Mouse (Mus musculus) forebrain, embryonic 13.5 days (tissue): ENCODE measurements around the gene Tex38. TPM values are rescaled to one million over a fixed set of nuclear protein-coding genes. Genes with fewer than 3 reads are reported as not detected.

Source experiments
- ATAC-seq: fragments of 200-750 bp; cut with Nextera tagmentation; 2 replicates; pipeline ENCODE4 v1.8.0; 2017
- H3K27ac ChIP-seq: fragments of 300-500 bp; sonication (generic); 2 replicates; pipeline ENCODE4 v1.5.1; 2015; ENCODE audit warnings: inconsistent platforms, mild to moderate bottlenecking, moderate library complexity
- H3K27me3 ChIP-seq: fragments of 300-500 bp; sonication (generic); 2 replicates; pipeline ENCODE4 v1.6.1; 2015; ENCODE audit warnings: mild to moderate bottlenecking, inconsistent platforms
- H3K36me3 ChIP-seq: fragments of 300-500 bp; sonication (generic); 2 replicates; pipeline ENCODE4 v1.6.1; 2015; ENCODE audit warnings: mild to moderate bottlenecking, inconsistent platforms; ENCODE audit not compliant: poor library complexity, severe bottlenecking
- H3K4me1 ChIP-seq: fragments of 300-500 bp; sonication (generic); 2 replicates; pipeline ENCODE4 v1.6.1; 2015; ENCODE audit warnings: inconsistent platforms
- H3K4me2 ChIP-seq: fragments of 300-500 bp; sonication (generic); 2 replicates; pipeline ENCODE4 v1.6.1; 2015; ENCODE audit warnings: inconsistent platforms, mild to moderate bottlenecking, moderate library complexity
- H3K4me3 ChIP-seq: fragments of 300-500 bp; sonication (generic); 2 replicates; pipeline ENCODE4 v1.5.1; 2015; ENCODE audit warnings: mild to moderate bottlenecking, inconsistent platforms
- H3K9ac ChIP-seq: fragments of 300-500 bp; sonication (generic); 2 replicates; pipeline ENCODE4 v1.6.1; 2015; ENCODE audit warnings: mild to moderate bottlenecking, inconsistent platforms
- H3K9me3 ChIP-seq: fragments of 300-500 bp; sonication (generic); replicated peaks from 2 replicates; pipeline ENCODE4 v1.6.1; 2016; ENCODE audit warnings: inconsistent platforms
- WGBS: fragments of 180-500 bp; shearing (Covaris S2); methylation state at CpG from one replicate; pipeline ENCODE4 v1.1.7; 2015; 5-methylcytosine and 5-hydroxymethylcytosine counted together
- polyA plus RNA-seq: library from polyadenylated mRNA; unstranded; fragments of >200 nt; fragmentation: Nextera tagmentation; extraction: Ambion mirVana; gene quantifications from 2 replicates; pipeline ENCODE4 v1.2.1, GENCODE M21; 2015

The Tex38 gene
- 0.38 TPM in 1 of 2 replicates, not detected in the other for polyA plus RNA-seq

DNA sequence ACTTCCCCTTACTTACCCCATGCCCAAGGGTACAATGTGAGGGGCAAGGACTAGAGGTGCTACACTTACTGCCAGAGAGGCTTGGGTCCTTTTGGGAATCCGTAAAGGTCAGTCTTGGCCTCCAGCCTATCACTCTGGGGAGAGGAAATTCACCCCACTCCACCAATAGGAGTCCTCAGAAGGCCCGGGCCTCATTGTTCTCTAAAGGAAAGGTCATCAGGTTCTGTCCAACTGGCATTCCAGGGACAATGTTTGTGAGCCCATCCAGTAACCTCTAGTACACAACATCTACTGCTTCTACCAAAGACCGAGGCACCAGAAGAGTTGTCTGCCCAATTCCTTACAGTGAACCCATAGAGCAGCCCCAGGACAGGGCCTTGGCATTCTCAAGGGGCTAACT is at the start of gene Tex38:
Tex38 (minus strand) TSS at position 101 of the 400 bp plus-strand sequence.
- H3K4me1 ChIP-seq = peaks cover 12% of the 10 kb centered on the region
- no peak within 1 kb of the TSS for H3K4me2 ChIP-seq
- H3K27me3 ChIP-seq = no peaks in the 10 kb centered on the region
- WGBS = 87% methylated on average over 3 of the region's 3 CpGs
- H3K27ac ChIP-seq = no peak within 1 kb of the TSS
- H3K9ac ChIP-seq = no peak within 1 kb of the TSS
- no peaks in the 10 kb centered on the region for H3K9me3 ChIP-seq
- no peak within 1 kb of the TSS for H3K4me3 ChIP-seq
- ATAC-seq = no peak
- H3K36me3 ChIP-seq = peaks cover 17% of the 10 kb centered on the region

DNA sequence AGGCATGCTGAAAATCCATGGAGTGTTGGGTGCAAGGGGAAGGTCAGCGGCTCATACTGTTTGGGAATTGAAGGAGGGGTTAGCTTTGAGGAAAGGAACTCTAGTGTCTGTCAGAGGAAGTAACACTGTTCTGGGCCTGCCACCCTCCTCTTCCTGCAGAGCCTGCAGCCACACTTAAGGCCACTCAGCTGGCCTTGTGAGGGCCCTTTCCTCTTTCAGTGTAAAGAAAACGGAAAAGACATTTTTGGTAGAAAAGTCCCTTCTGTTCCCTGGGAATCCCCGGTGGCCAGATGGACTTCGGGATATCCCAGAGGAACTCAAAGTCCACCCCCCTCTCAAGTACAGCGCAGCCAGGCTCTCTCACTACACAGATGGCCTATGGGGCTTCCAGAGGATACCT is 49.7 kb upstream of the Tex38 start:
- Histone ChIP-seq H3K27ac (no peak overlapping the region), H3K4me2 (no peak overlapping the region), H3K4me1 (peaks cover 7% of the 10 kb centered on the region; the same call in 1 of the 2 replicates), H3K4me3 (no peak overlapping the region), H3K9me3 (no peaks in the 10 kb centered on the region), H3K9ac (no peak overlapping the region), H3K27me3 (peaks cover 13% of the 10 kb centered on the region; the same call in 1 of the 2 replicates), H3K36me3 (no peaks in the 10 kb centered on the region; the same call in 1 of the 2 replicates)
- 89% methylated on average over 5 of the region's 5 CpGs for WGBS
- ATAC-seq = no peak

DNA sequence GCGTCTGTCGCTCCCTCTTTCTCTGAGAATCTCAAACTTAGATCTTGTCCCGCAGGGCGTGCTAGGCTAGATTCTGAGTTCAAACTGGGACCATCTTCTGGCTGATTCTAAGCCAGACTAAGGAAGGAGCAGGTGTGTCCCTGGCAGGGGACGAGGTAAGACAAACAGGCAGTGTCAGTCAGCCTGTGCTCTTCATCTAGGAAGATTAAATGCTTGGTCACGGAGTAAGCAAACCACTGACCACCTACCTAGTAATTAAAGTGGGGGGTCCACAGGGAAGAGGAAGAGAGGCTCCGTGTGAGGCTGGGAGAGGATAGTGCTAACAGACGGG is 47.7 kb upstream of the Tex38 start:
- Histone ChIP-seq H3K4me3 (peak overlapping the region; percentile 78), H3K36me3 (no peaks in the 10 kb centered on the region; the same call in 1 of the 2 replicates), H3K4me1 (peaks cover 7% of the 10 kb centered on the region; the same call in 1 of the 2 replicates), H3K27ac (no peak overlapping the region), H3K27me3 (peaks cover 14% of the 10 kb centered on the region; the same call in 1 of the 2 replicates), H3K9me3 (no peaks in the 10 kb centered on the region), H3K4me2 (peak overlapping the region; percentile 85), H3K9ac (peak overlapping the region; percentile 81)
- 9% methylated on average over 8 of the region's 8 CpGs for WGBS
- no peak; the same call in 1 of the 2 replicates for ATAC-seq

DNA sequence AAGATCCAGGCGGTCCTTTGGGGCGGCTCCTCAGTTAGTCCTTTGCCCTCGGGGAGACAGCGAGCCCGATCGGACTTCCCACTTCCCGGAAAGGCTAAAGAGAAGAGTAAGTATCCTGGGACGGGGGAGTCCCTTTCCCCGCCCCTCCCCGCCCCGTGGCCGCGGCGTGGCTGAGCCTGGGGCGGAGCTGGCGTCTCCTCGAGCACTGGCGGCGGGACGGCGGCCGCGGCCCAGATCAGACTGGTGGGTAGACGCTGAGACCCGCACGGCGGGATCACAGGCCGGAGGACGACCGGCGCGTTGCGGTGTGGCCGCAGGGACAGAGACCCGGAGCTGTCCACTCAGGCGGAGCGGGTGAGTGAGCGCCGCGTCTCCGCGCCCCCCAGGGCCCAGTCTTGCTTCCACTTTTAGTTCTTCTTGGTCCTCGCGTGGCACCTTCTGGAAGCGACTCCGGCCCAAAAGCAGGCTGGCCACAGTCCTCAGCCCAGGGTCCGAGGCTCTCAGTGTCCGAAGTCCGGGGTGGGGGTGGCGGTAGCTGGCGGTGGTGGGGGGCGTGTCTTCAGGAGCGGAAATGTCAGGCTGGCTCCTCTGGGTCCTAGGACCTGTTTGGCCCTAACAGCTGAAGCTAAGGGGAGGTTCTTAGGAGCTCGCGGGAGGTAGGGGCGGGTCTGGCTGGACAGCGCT is 47.2 kb upstream of the Tex38 start, which contains the start of gene Mob3c:
Mob3c (plus strand) TSS at position 205 of the 684 bp plus-strand sequence.
- WGBS = under 1% methylated on average over 51 of the region's 57 CpGs
- no peaks in the 10 kb centered on the region; the same call in 1 of the 2 replicates for H3K36me3 ChIP-seq
- H3K9me3 ChIP-seq = no peaks in the 10 kb centered on the region
- H3K27me3 ChIP-seq = peaks cover 14% of the 10 kb centered on the region; the same call in 1 of the 2 replicates
- peak within 1 kb of the TSS; percentile 81 for H3K9ac ChIP-seq
- peak within 1 kb of the TSS; percentile 78 for H3K4me3 ChIP-seq
- peak within 1 kb of the TSS; percentile 41; the same call in 1 of the 2 replicates for H3K27ac ChIP-seq
- ATAC-seq = peak; percentile 89
- H3K4me1 ChIP-seq = peaks cover 7% of the 10 kb centered on the region; the same call in 1 of the 2 replicates
- peak within 1 kb of the TSS; percentile 85 for H3K4me2 ChIP-seq

DNA sequence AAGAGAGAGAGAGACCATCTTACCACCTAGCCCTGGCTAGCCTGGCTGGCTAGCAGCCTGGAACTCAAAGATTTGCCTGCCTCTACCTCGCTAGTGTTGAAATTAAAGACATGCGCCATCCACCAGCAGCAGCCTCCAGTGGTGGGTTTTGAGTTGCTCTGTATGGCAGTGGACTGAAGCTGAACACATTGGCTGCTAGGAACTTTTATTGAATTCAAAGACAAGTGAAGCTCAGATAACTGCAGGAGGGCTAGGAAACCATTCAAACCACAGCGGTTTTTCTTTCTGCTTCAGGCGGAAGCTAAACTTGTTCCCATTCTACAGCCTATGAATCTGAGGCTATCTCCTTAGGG is 46.7 kb upstream of the Tex38 start:
- H3K4me3 ChIP-seq = peak overlapping the region; percentile 78
- peaks cover 14% of the 10 kb centered on the region; the same call in 1 of the 2 replicates for H3K27me3 ChIP-seq
- H3K9ac ChIP-seq = peak overlapping the region; percentile 81
- H3K4me1 ChIP-seq = peaks cover 7% of the 10 kb centered on the region; the same call in 1 of the 2 replicates
- H3K9me3 ChIP-seq = no peaks in the 10 kb centered on the region
- peak overlapping the region; percentile 85 for H3K4me2 ChIP-seq
- WGBS = 4% methylated on average over 4 of the region's 4 CpGs
- no peak overlapping the region for H3K27ac ChIP-seq
- H3K36me3 ChIP-seq = no peaks in the 10 kb centered on the region; the same call in 1 of the 2 replicates
- ATAC-seq = peak; percentile 32; the same call in 1 of the 2 replicates

DNA sequence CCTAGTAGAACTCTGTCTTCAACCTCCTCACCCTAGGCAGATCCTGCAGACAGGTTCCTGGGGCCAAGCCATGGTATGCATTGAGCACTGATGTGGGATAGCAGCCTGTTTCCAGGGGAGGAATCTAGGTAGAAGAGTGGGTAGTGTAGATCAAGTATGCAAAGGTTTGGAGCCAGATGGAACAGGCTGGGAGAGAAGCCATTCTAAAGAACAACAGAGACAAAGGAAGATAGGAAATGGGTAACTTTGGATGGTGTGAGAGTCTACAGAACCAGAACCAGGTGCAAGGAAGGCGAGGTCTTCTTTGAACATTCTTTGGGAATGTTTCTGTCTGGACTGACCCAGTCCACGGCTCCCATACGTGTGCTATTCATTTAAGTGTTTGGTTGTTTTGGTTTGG is 46.2 kb upstream of the Tex38 start:
- no peak overlapping the region for H3K4me3 ChIP-seq
- no peak for ATAC-seq
- H3K9me3 ChIP-seq = no peaks in the 10 kb centered on the region
- H3K9ac ChIP-seq = no peak overlapping the region
- no peaks in the 10 kb centered on the region; the same call in 1 of the 2 replicates for H3K36me3 ChIP-seq
- peaks cover 14% of the 10 kb centered on the region; the same call in 1 of the 2 replicates for H3K27me3 ChIP-seq
- H3K4me2 ChIP-seq = no peak overlapping the region; the same call in 1 of the 2 replicates
- WGBS = 58% methylated on average over 3 of the region's 3 CpGs
- H3K27ac ChIP-seq = no peak overlapping the region
- peaks cover 7% of the 10 kb centered on the region; the same call in 1 of the 2 replicates for H3K4me1 ChIP-seq

DNA sequence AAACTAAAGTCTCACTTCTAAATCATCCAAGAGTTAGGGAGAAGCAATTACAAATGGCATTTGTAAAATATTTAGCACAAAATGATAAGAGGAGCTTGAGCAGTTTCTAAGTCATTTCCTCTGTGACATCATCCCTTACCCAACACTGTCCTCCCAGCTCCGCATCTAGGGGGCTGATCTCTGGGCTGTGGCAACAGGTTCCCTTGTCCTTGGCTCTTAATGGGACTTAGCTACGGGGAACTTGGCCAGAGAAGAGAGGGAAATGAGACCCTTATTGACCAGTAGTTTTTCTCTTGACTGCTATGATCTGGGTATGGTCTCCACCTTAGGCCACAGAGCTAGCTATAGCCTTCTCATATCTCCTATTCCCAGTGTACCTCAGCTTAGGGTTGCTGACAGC is 44.5 kb upstream of the Tex38 start:
- Histone ChIP-seq H3K9me3 (no peaks in the 10 kb centered on the region), H3K36me3 (no peaks in the 10 kb centered on the region), H3K9ac (no peak overlapping the region), H3K4me1 (peaks cover 7% of the 10 kb centered on the region; the same call in 1 of the 2 replicates), H3K4me3 (no peak overlapping the region), H3K27ac (no peak overlapping the region), H3K4me2 (no peak overlapping the region), H3K27me3 (peaks cover 14% of the 10 kb centered on the region; the same call in 1 of the 2 replicates)
- ATAC-seq = no peak
- whole genome bisulfite sequencing = 80% methylated on average over 2 of the region's 2 CpGs

DNA sequence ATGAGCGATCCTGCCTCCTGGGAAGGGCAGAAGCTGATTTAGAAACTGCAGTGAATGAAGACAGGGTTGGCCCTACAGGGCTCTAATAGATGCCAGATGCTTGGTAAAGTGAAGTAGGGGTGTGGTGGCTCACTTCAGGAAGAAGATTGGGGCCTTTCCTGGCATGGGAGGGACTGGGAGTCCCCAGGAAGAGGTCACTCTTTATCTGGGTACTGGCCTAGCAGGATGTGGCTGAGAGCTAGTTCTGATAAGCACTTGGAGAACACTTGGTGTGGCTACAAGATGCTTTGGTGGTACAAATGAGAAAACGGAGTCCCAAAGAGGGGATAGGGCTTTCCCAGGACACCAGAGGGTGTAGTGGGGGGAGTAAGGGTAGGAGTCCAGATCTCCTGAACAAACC is 43.4 kb upstream of the Tex38 start:
- Histone ChIP-seq H3K4me2 (no peak overlapping the region), H3K9ac (no peak overlapping the region), H3K4me3 (no peak overlapping the region), H3K27ac (no peak overlapping the region), H3K36me3 (no peaks in the 10 kb centered on the region), H3K4me1 (peaks cover 7% of the 10 kb centered on the region; the same call in 1 of the 2 replicates), H3K9me3 (no peaks in the 10 kb centered on the region), H3K27me3 (peaks cover 7% of the 10 kb centered on the region; the same call in 1 of the 2 replicates)
- ATAC-seq = no peak
- 77% methylated on average over 2 of the region's 2 CpGs for WGBS

DNA sequence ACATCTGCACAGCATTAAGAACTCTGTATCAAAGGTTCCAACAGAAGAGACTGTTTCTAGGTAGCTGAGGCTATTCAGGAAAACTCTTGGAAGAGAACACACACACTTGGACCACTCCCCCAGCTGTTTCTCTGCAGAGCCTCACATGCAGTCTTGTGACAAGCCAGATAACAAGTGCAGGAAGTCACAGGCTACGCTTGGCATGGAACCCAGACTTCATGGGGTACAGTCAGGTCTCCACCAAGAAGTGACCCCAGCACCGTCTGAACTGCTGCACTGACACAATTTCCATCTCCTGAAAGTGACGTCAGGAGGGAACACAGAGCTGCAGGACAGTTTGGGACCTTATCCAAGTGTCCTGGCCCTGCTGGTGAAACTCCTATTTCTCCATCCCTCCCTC is 41.1 kb upstream of the Tex38 start:
- Histone ChIP-seq H3K4me3 (no peak overlapping the region), H3K9ac (no peak overlapping the region), H3K36me3 (no peaks in the 10 kb centered on the region), H3K4me1 (no peaks in the 10 kb centered on the region), H3K4me2 (no peak overlapping the region), H3K27me3 (0 out of 2 replicates have a peak, but pooled peaks cover 3% of the 10 kb centered on the region), H3K9me3 (no peaks in the 10 kb centered on the region), H3K27ac (no peak overlapping the region)
- 77% methylated on average over 3 of the region's 3 CpGs for WGBS
- no peak for ATAC-seq

DNA sequence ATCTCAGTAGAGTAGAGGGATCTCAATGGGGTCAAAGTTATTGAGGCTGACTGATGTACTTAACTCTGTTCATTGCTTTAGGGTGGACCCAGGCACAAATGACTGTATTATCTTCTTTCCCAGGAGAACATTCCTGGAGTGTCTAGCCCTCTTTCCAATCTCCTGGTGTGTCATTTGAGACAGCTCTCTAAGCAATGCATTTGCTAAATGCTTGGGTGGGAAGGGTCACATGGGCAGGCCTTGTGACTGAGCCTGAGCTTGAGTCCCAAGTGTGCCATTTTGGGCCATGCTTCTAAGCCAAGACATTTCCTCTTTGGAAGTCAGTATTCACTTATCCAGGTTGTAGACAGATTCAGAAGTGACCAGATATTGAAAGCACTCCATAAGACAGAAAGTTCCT is 40.6 kb upstream of the Tex38 start:
- Histone ChIP-seq H3K9me3 (no peaks in the 10 kb centered on the region), H3K27ac (no peak overlapping the region), H3K36me3 (peaks cover under 1% of the 10 kb centered on the region; the same call in 1 of the 2 replicates), H3K4me3 (no peak overlapping the region), H3K9ac (no peak overlapping the region), H3K4me1 (no peaks in the 10 kb centered on the region), H3K27me3 (0 out of 2 replicates have a peak, but pooled peaks cover 3% of the 10 kb centered on the region), H3K4me2 (no peak overlapping the region)
- ATAC-seq = no peak

DNA sequence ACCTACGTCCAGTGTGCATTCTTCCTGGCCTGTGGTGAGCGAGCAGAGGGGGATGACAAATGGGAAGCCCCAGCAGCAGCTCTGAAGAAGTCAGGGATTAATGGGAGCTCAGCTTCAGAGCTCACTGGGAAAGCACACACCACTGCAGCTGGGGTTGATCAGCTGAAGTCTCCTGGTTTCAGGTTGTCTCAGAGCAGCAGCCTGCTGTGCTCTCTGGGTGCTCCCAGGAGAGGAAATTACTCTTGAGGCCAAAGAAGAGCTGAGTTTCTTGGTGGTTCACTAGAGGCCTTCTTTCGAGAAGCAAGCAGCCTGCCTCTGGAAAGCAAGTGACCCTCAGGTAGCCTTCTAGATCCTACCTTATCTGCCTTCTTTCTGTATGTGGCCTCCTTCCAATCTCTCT is 40.1 kb upstream of the Tex38 start:
- H3K4me2 ChIP-seq = no peak overlapping the region
- no peak for ATAC-seq
- 72% methylated on average over 3 of the region's 3 CpGs for WGBS
- no peaks in the 10 kb centered on the region for H3K4me1 ChIP-seq
- H3K27me3 ChIP-seq = 0 out of 2 replicates have a peak, but pooled peaks cover 3% of the 10 kb centered on the region
- H3K9ac ChIP-seq = no peak overlapping the region
- H3K36me3 ChIP-seq = peaks cover 5% of the 10 kb centered on the region; the same call in 1 of the 2 replicates
- no peak overlapping the region for H3K27ac ChIP-seq
- no peaks in the 10 kb centered on the region for H3K9me3 ChIP-seq
- H3K4me3 ChIP-seq = no peak overlapping the region

DNA sequence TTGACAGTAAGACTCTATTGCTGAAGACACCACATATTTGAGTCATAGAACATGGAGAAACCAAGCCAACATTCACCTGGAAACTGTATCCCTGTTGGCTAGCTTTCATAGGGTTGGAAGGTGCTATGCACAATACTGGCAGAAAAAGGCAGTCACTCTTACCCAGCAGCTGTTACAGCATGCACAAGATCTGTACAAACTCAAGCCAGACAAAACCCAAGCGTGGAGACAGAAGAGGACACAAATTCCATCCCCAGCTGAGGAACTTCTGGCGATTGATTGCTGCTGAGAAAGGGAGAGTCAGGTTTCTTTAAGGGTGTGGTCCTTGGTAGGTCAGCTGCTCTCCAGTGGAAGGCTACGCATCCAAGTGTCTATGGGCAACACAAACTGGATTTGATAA is 39.4 kb upstream of the Tex38 start:
- Histone ChIP-seq H3K36me3 (peaks cover 11% of the 10 kb centered on the region), H3K27ac (no peak overlapping the region), H3K27me3 (no peaks in the 10 kb centered on the region), H3K4me1 (no peaks in the 10 kb centered on the region), H3K9ac (no peak overlapping the region), H3K4me3 (no peak overlapping the region), H3K4me2 (no peak overlapping the region), H3K9me3 (no peaks in the 10 kb centered on the region)
- 87% methylated on average over 3 of the region's 3 CpGs for WGBS
- no peak for ATAC-seq
